Mouse (Mus musculus) CD4-positive naive resting alpha-beta T cell, adult 57 days (primary cell): ENCODE data around the gene Olfr836. TPM values are rescaled to one million over a fixed set of nuclear protein-coding genes. Genes with fewer than 3 reads are reported as not detected.

Experiments
- total RNA-seq: library from RNA; stranded (reverse); gene quantifications from one replicate; pipeline ENCODE4 v1.2.4, GENCODE M21; 2023

Olfr836 gene
- total RNA-seq = not detected

DNA sequence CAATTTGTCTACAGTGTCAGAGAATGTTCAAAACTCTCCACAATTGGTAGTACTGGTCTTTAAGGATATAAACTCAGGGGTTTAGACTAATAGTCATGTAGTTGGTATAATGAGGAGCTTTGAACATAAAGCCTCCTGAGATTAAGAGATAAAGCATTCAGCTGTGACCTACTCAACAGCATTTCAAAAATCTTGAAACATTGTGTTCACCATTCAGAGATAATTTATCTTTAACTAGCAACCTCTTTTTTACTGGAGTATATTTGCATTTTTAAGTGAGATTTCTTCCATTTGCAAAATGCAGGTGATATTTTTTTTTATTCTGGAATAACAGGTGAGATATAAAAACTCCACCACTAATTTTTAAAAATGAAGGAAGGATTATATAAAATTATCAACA, at the start of gene Olfr836:
Gene Olfr836, plus strand, starts transcription at position 301 of the 400 bp plus-strand sequence.

DNA sequence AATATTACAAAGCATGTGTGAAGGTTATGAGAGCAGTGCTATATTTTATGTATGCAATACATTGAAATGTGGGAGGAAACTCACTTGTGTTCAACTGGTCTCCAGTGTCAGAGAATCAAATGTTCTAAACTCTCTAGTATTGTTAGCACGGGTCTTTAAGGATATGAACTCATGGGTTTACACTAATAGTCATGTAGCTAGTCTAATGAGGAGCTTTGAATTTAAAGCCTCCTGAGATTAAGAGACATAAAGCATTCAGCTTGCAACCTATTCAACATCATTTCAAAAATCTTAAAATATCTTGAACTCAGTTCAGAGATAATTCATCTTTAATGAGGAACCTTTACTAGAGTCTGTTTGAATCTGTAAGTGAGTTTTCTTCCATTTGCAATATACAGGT, 15.8 kb downstream of the Olfr836 start, which contains the start of gene Olfr837:
Gene Olfr837, plus strand, starts transcription at position 301 of the 400 bp plus-strand sequence.

Other genes starting within 250 kb of the Olfr836 start
- gene Olfr830, start 245.7 kb upstream of the Olfr836 start, total RNA-seq = not detected
- gene Olfr832, start 183.3 kb upstream of the Olfr836 start, total RNA-seq = not detected
- gene Olfr834, start 132.4 kb upstream of the Olfr836 start, total RNA-seq = not detected
- not detected for gene Olfr835, start 87.6 kb upstream of the Olfr836 start, total RNA-seq
- gene Olfr837, start 15.9 kb downstream of the Olfr836 start, total RNA-seq = not detected
- gene Olfr839-ps1, start 56.9 kb downstream of the Olfr836 start, total RNA-seq = not detected
- gene Olfr843, start 131.6 kb downstream of the Olfr836 start, total RNA-seq = not detected
- not detected for gene Olfr844, start 196.0 kb downstream of the Olfr836 start, total RNA-seq
- not detected for gene Olfr845, start 216.1 kb downstream of the Olfr836 start, total RNA-seq
- gene Olfr846, start 243.6 kb downstream of the Olfr836 start, total RNA-seq = not detected